Mouse (Mus musculus) kidney, embryonic 16.5 days (tissue): Measurements from ENCODE around the gene Sgms1. TPM values are rescaled to one million over a fixed set of nuclear protein-coding genes. Genes with fewer than 3 reads are reported as not detected.
"Not testable (repeated sequence)": the region's sequence is repeated elsewhere in the genome, so short reads cannot be mapped to it uniquely, and the experiment has no call there.

Experiments
- ATAC-seq: fragments of 200-750 bp; cut with Nextera tagmentation; 2 replicates; pipeline ENCODE4 v1.8.0; 2017; ENCODE audit warnings: moderate TSS enrichment; ENCODE audit not compliant: low FRiP score, low TSS enrichment
- H3K27ac ChIP-seq: fragments of 300-500 bp; sonication (generic); 2 replicates; pipeline ENCODE4 v1.5.1; 2014; ENCODE audit warnings: low read length
- H3K27me3 ChIP-seq: fragments of 300-500 bp; sonication (generic); 2 replicates; pipeline ENCODE4 v1.6.1; 2014; ENCODE audit warnings: low read length, control low read depth, mixed read lengths; ENCODE audit not compliant: insufficient read depth
- H3K36me3 ChIP-seq: fragments of 300-500 bp; sonication (generic); 2 replicates; pipeline ENCODE4 v1.6.1; 2014; ENCODE audit warnings: low read length, control low read depth, mixed read lengths; ENCODE audit not compliant: insufficient read depth
- H3K4me1 ChIP-seq: fragments of 300-500 bp; sonication (generic); 2 replicates; pipeline ENCODE4 v1.6.1; 2014; ENCODE audit warnings: low read length, control low read depth, mixed read lengths; ENCODE audit not compliant: insufficient read depth
- H3K4me2 ChIP-seq: fragments of 300-500 bp; sonication (generic); replicated peaks from 2 replicates; pipeline ENCODE4 v1.6.1; 2014; ENCODE audit warnings: low read depth, low read length
- H3K4me3 ChIP-seq: fragments of 300-500 bp; sonication (generic); 2 replicates; pipeline ENCODE4 v1.5.1; 2014; ENCODE audit warnings: mild to moderate bottlenecking, low read length
- H3K9ac ChIP-seq: fragments of 300-500 bp; sonication (generic); replicated peaks from 2 replicates; pipeline ENCODE4 v1.6.1; 2014; ENCODE audit warnings: low read length
- H3K9me3 ChIP-seq: fragments of 300-500 bp; sonication (generic); 2 replicates; pipeline ENCODE4 v1.6.1; 2016; ENCODE audit warnings: low read length, control low read depth
- WGBS: fragments of 180-500 bp; shearing (Covaris S2); extraction: QIAGEN DNeasy Blood & Tissue Kit; methylation state at CpG from one replicate; pipeline ENCODE4 v1.1.7; 2014; 5-methylcytosine and 5-hydroxymethylcytosine counted together
- polyA plus RNA-seq: library from polyadenylated mRNA; unstranded; fragments of >200 nt; fragmentation: Nextera tagmentation; extraction: Ambion mirVana; gene quantifications from 2 replicates; pipeline ENCODE4 v1.2.1, GENCODE M21; 2015

Gene Sgms1
- polyA plus RNA-seq, 1 experiment from 2014 or later = 65.5 TPM

GRCm38 (mm10) chr19:32131707-32132488 lies 257.6 kb downstream of the Sgms1 start:
- not testable (repeated sequence) for H3K9me3 ChIP-seq, H3K27ac ChIP-seq, H3K36me3 ChIP-seq, H3K4me2 ChIP-seq, H3K9ac ChIP-seq, H3K4me1 ChIP-seq, H3K4me3 ChIP-seq, H3K27me3 ChIP-seq, ATAC-seq
- 87% methylated on average over 10 of the region's 17 CpGs for WGBS

DNA sequence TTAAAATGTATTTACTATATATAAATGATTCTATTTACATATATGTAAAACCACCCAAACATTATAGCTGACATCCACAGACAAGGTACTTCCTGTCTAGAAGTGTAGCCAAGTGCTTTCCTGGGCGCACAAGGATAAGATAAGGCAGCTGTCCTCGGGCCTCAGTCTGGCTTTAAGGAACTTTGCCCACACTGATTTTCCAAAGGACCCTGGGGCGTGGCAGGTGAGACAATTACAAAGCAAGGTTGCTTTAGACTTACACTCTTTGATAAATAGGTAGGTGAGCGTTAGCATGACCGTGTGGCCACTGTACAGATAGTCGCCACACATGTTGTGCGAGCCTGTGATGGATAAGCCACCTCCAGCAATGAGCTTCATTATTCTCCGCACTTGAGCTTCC lies 260.2 kb downstream of the Sgms1 start:
- ATAC-seq = no peak
- no peaks in the 10 kb centered on the region for H3K27me3 ChIP-seq
- 91% methylated on average over 8 of the region's 8 CpGs for WGBS
- H3K36me3 ChIP-seq = peaks cover 14% of the 10 kb centered on the region; the same call in 1 of the 2 replicates
- H3K9me3 ChIP-seq = no peaks in the 10 kb centered on the region
- no peak overlapping the region for H3K9ac ChIP-seq
- H3K4me2 ChIP-seq = no peak overlapping the region
- no peak overlapping the region for H3K27ac ChIP-seq
- H3K4me3 ChIP-seq = no peak overlapping the region
- H3K4me1 ChIP-seq = no peaks in the 10 kb centered on the region

DNA sequence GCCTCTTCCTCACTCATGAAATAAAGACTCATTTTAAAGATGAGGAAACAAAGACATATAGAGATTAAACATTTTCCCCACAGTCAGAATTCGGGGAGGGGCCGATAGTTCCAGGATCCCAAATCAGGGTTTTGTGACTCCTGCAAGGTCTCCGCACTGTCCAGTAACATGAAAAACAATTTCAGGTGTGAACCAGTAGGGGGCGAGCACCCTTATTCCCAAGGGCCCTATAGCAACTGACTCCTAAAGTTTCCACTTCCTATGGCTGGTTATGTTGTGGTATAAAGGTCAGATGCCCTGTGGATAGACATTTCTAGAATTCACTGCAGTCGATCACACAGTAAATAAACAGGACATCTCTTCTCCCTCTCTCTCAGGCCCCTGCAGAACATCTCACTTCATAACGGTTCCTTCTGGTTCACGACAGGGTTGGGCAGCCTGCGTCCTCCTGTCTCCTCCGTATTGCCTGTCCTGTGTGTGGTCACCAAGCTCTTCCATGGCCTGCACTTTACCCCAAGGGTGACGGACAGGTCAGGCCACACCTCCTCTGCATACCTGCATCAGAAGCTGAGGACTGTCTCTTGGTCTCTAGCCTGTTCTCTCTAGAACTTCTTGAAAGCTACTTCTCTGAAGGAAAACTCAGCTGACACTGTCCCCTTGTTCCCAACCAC lies 262.2 kb downstream of the Sgms1 start:
- 74% methylated on average over 10 of the region's 10 CpGs for WGBS

GRCm38 (mm10) chr19:32124155-32124554 lies 265.4 kb downstream of the Sgms1 start:
- Histone ChIP-seq H3K27me3 (no peaks in the 10 kb centered on the region), H3K36me3 (peaks cover 22% of the 10 kb centered on the region; the same call in 1 of the 2 replicates), H3K4me2 (no peak overlapping the region), H3K27ac (no peak overlapping the region), H3K9me3 (no peaks in the 10 kb centered on the region), H3K4me1 (no peaks in the 10 kb centered on the region), H3K9ac (no peak overlapping the region), H3K4me3 (no peak overlapping the region)
- WGBS = 72% methylated on average over 9 of the region's 9 CpGs
- ATAC-seq = no peak

More for the DNA sequence above, 262.2 kb downstream of the Sgms1 start:
- ATAC-seq = peak; percentile 77; the same call in 1 of the 2 replicates
- Histone ChIP-seq H3K36me3 (peaks cover 21% of the 10 kb centered on the region; the same call in 1 of the 2 replicates), H3K27me3 (no peaks in the 10 kb centered on the region), H3K9ac (no peak overlapping the region), H3K4me2 (no peak overlapping the region), H3K9me3 (no peaks in the 10 kb centered on the region), H3K4me1 (no peaks in the 10 kb centered on the region), H3K4me3 (no peak overlapping the region), H3K27ac (no peak overlapping the region)

DNA sequence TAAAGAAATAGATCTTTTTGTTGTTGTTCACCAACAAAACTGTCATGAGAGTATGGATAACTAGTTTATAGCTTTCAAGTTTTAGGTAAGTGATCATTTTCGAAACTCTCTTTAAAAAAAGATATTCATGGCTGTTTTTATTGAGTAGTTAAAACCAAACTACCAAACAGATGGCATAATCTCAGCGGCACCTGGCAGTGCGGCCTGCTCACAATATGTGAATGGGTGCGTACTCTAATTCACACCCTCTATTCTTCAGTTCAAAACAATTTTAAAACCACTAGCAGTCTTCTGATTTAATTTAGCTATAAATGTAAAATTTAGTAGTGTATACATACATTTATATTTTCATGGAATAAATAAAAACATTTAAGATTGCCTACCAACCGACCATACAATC lies 266.3 kb downstream of the Sgms1 start:
- ATAC-seq = no peak
- Histone ChIP-seq H3K9ac (no peak overlapping the region), H3K36me3 (peaks cover 17% of the 10 kb centered on the region; the same call in 1 of the 2 replicates)

GRCm38 (mm10) chr19:32120798-32121197 lies 268.7 kb downstream of the Sgms1 start:
- Histone ChIP-seq H3K4me3 (no peak overlapping the region), H3K4me2 (no peak overlapping the region), H3K36me3 (peaks cover 12% of the 10 kb centered on the region; the same call in 1 of the 2 replicates), H3K27me3 (no peaks in the 10 kb centered on the region), H3K4me1 (no peaks in the 10 kb centered on the region), H3K9me3 (no peaks in the 10 kb centered on the region), H3K9ac (no peak overlapping the region), H3K27ac (no peak overlapping the region)
- 0 out of 2 replicates have a peak, but pooled peaks have one; percentile 9 for ATAC-seq
- WGBS = 44% methylated on average over 1 of the region's 1 CpGs

More for the DNA sequence above, 266.3 kb downstream of the Sgms1 start:
- H3K4me2 ChIP-seq = no peak overlapping the region
- H3K4me3 ChIP-seq = no peak overlapping the region
- no peaks in the 10 kb centered on the region for H3K4me1 ChIP-seq
- H3K27me3 ChIP-seq = no peaks in the 10 kb centered on the region
- WGBS = 93% methylated on average over 5 of the region's 5 CpGs
- no peak overlapping the region for H3K27ac ChIP-seq
- no peaks in the 10 kb centered on the region for H3K9me3 ChIP-seq

DNA sequence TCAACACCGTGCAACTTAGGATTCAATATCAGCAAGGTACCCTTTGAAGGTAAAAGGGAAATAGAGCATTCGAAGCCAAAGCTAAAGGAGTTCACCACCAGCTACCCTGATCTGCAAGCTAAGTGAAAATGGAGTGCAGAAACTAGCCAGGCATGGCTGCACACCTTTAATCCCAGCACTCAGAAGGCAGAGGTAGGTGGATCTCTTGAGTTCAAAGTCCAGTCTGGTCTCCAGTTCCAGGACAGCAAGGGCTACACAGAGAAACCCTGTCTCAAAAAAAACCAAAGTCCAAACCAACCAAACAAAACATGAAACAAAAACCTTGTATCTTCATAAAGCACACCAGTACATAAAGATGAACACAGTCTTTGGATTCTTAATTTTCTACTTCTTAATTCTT lies 269.8 kb downstream of the Sgms1 start:
- Histone ChIP-seq H3K36me3 (peaks cover 12% of the 10 kb centered on the region; the same call in 1 of the 2 replicates), H3K9me3 (no peaks in the 10 kb centered on the region), H3K27ac (no peak overlapping the region), H3K27me3 (no peaks in the 10 kb centered on the region), H3K9ac (no peak overlapping the region), H3K4me3 (no peak overlapping the region), H3K4me1 (no peaks in the 10 kb centered on the region), H3K4me2 (no peak overlapping the region)
- WGBS = 69% methylated on average over 2 of the region's 2 CpGs
- no peak; the same call in 1 of the 2 replicates for ATAC-seq

DNA sequence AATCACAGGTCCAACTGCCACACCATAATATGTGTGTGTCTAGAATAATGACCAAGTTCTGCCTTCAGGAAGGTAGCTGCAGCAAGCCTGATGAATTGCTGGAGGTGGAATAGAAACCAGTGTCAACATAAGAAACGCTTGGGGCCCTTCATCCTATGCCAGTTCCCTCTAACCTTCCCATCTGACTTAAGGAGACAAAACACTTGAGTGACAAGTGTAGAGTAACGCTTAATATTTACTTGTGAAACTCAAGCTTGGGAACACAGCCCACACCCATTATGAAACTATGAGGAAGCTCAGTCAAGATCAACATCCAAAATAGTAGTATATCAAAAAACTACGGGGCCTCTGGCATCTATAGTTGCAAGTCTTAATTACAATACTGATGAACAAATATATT lies 271.0 kb downstream of the Sgms1 start:
- H3K4me1 ChIP-seq = peaks cover 1% of the 10 kb centered on the region
- ATAC-seq = no peak
- H3K27ac ChIP-seq = no peak overlapping the region
- no peak overlapping the region for H3K4me2 ChIP-seq
- H3K9me3 ChIP-seq = no peaks in the 10 kb centered on the region
- no peaks in the 10 kb centered on the region for H3K27me3 ChIP-seq
- H3K4me3 ChIP-seq = no peak overlapping the region
- WGBS = 71% methylated on average over 3 of the region's 3 CpGs
- H3K36me3 ChIP-seq = peaks cover 5% of the 10 kb centered on the region; the same call in 1 of the 2 replicates
- no peak overlapping the region for H3K9ac ChIP-seq

DNA sequence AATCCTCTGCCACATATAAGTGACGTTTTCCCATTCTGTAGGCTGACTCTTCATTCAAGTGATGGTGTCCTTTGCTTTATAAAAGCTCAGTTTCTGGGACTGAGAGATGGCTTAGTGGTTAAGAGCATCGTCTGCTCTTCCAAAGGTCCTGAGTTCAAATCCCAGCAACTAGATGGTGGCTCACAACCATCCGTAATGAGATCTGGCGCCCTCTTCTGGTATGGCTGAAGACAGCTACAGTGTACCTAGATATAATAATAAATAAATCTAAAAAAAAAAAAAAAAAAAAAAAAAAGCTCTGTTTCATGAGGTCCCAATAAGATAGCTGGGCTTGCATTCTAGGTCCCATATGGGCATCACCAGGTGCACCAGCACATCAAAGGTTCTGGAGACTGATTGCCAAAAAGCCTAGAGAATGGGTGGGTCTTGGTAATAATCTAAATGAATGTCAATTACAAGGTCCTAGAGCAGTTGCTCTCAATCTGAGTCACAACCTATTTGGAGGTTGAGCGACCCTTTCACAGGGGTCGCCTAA lies 272.0 kb downstream of the Sgms1 start:
- H3K36me3 ChIP-seq = peaks cover 5% of the 10 kb centered on the region; the same call in 1 of the 2 replicates
- 87% methylated on average over 6 of the region's 6 CpGs for WGBS
- peaks cover 9% of the 10 kb centered on the region for H3K4me1 ChIP-seq
- ATAC-seq = no peak
- H3K4me2 ChIP-seq = no peak overlapping the region
- no peak overlapping the region for H3K9ac ChIP-seq
- no peaks in the 10 kb centered on the region for H3K9me3 ChIP-seq
- H3K27me3 ChIP-seq = no peaks in the 10 kb centered on the region
- no peak overlapping the region for H3K4me3 ChIP-seq
- no peak overlapping the region for H3K27ac ChIP-seq
